ENCODE assay signal across 8 mouse cellular contexts in the genomic region with DNA sequence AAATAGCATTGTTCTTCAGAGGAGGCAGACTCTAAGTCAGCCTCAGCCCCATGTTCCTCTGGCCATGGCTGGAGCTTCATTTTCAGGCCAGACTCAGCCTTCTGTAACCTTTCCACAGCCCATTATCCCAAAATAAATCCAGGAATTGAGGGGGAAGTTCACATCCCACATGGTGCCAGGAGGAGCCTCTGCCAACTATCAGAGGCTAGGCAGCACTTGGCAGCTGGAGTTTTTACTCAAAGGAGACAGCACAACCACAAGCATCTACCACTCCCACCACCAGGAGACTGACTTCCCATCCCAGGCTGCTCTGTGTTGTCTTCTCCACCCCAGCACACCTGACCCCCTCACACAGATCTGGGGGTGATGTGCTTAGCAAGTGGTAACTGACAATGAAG.
DNase-seq lines count a peak whose midpoint lies in the region; ATAC-seq and TF ChIP-seq lines count a peak whose summit lies in the region.

No protein-coding gene starts in this region.

- H3K4me3 ChIP-seq in kidney, embryonic 14.5 days (ENCODE audit: low read length): no peak overlapping the region
- no peak overlapping the region for H3K4me3 ChIP-seq in heart, embryonic 12.5 days
- no peak overlapping the region for H3K4me3 ChIP-seq in limb, embryonic 14.5 days (replicated peaks; ENCODE audit: low read length)

- no peak for ATAC-seq in kidney, embryonic 14.5 days (ENCODE audit: low FRiP score, low TSS enrichment)
- no peak for ATAC-seq in heart, embryonic 12.5 days (ENCODE audit: insufficient number of reproducible peaks, low FRiP score)
- no peak for ATAC-seq in limb, embryonic 14.5 days (ENCODE audit: low FRiP score, low read depth)

- H3K4me2 ChIP-seq in kidney, embryonic 14.5 days (replicated peaks; ENCODE audit: low read depth, low read length): peak overlapping the region; percentile 19
- no peak overlapping the region for H3K4me2 ChIP-seq in heart, embryonic 12.5 days
- H3K4me2 ChIP-seq in limb, embryonic 14.5 days (replicated peaks; ENCODE audit: low read depth, low read length, severe bottlenecking): peak overlapping the region; percentile 29; the same call in 1 of the 2 replicates

- DNase-seq in kidney, adult 8-10 months: no peak
- peak; percentile 99 for DNase-seq in adipocyte (ENCODE audit: low spot score)
- DNase-seq in limb, embryonic 14.5 days (ENCODE audit: low spot score): no peak
- DNase-seq in lung, postnatal 36 days: no peak
- no peak for DNase-seq in urinary bladder, postnatal 36 days (ENCODE audit: low spot score in 2 of 2)
- DNase-seq in yolk sac, embryonic 10.5 days (ENCODE audit: low spot score): no peak

- H3K27ac ChIP-seq in kidney, embryonic 14.5 days (ENCODE audit: low read depth, low read length): peak overlapping the region; percentile 92
- H3K27ac ChIP-seq in heart, embryonic 12.5 days (ENCODE audit: poor library complexity, severe bottlenecking): no peak overlapping the region
- H3K27ac ChIP-seq in limb, embryonic 14.5 days (replicated peaks; ENCODE audit: low read depth, low read length): peak overlapping the region; percentile 88

- H3K9me3 ChIP-seq in kidney, embryonic 14.5 days (ENCODE audit: control insufficient read depth, low read length): no peaks in the 10 kb centered on the region
- H3K9me3 ChIP-seq in heart, embryonic 12.5 days (replicated peaks): no peaks in the 10 kb centered on the region
- H3K9me3 ChIP-seq in limb, embryonic 14.5 days (ENCODE audit: control insufficient read depth, low read length): no peaks in the 10 kb centered on the region

- no peaks in the 10 kb centered on the region for H3K36me3 ChIP-seq in kidney, embryonic 14.5 days (ENCODE audit: control insufficient read depth, insufficient read depth, low read length)
- H3K36me3 ChIP-seq in heart, embryonic 12.5 days: no peaks in the 10 kb centered on the region
- H3K36me3 ChIP-seq in limb, embryonic 14.5 days (ENCODE audit: control insufficient read depth, insufficient read depth, low read length): no peaks in the 10 kb centered on the region

- 0 out of 2 replicates have a peak overlapping the region, but pooled peaks have one; percentile 35 for H3K9ac ChIP-seq in kidney, embryonic 14.5 days (ENCODE audit: low read depth, low read length)
- 0 out of 2 replicates have a peak overlapping the region, but pooled peaks have one; percentile 8 for H3K9ac ChIP-seq in heart, embryonic 12.5 days
- H3K9ac ChIP-seq in limb, embryonic 14.5 days (ENCODE audit: low read depth, low read length, severe bottlenecking): no peak overlapping the region

- H3K27me3 ChIP-seq in kidney, embryonic 14.5 days (ENCODE audit: control insufficient read depth, insufficient read depth, low read length): no peaks in the 10 kb centered on the region
- H3K27me3 ChIP-seq in heart, embryonic 12.5 days (replicated peaks): no peaks in the 10 kb centered on the region
- H3K27me3 ChIP-seq in limb, embryonic 14.5 days (ENCODE audit: control insufficient read depth, insufficient read depth, low read length): no peaks in the 10 kb centered on the region

- peaks cover 68% of the 10 kb centered on the region for H3K4me1 ChIP-seq in kidney, embryonic 14.5 days (ENCODE audit: control insufficient read depth, insufficient read depth, low read length)
- peaks cover 74% of the 10 kb centered on the region for H3K4me1 ChIP-seq in heart, embryonic 12.5 days (replicated peaks)
- peaks cover 66% of the 10 kb centered on the region for H3K4me1 ChIP-seq in limb, embryonic 14.5 days (ENCODE audit: control insufficient read depth, insufficient read depth, low read length)

- TF ChIP-seq POLR2A in limb, embryonic 14.5 days (IDR thresholded peaks at IDR 0.05; ENCODE audit: borderline replicate concordance, extremely low read depth, insufficient read depth, insufficient read length): no peak
